Mouse (Mus musculus) retina, postnatal 7 days (tissue): ENCODE results near the gene Sh3pxd2a.
"Not testable (repeated sequence)": the region's sequence is repeated elsewhere in the genome, so short reads cannot be mapped to it uniquely, and the experiment has no call there.

Source experiments
- DNase-seq: peaks from one replicate; pipeline ENCODE4 v3.0.0-alpha.2; 2012; ENCODE audit warnings: low read depth, low spot score

The Sh3pxd2a gene

GRCm38 (mm10) chr19:47410301-47410700, 53.9 kb downstream of the Sh3pxd2a start:
- DNase-seq, result no peak

- DNase-seq, result no peak
Observed at GRCm38 (mm10) chr19:47409142-47409541, 55.1 kb downstream of the Sh3pxd2a start.

- no peak for DNase-seq
Observed at GRCm38 (mm10) chr19:47408656-47409055, 55.5 kb downstream of the Sh3pxd2a start.

GRCm38 (mm10) chr19:47407332-47407731, 56.9 kb downstream of the Sh3pxd2a start:
- no peak for DNase-seq

- no peak for DNase-seq
Observed at GRCm38 (mm10) chr19:47406524-47406923, 57.7 kb downstream of the Sh3pxd2a start.

GRCm38 (mm10) chr19:47405548-47405947, 58.7 kb downstream of the Sh3pxd2a start:
- DNase-seq, result no peak

GRCm38 (mm10) chr19:47403391-47404379, 60.5 kb downstream of the Sh3pxd2a start:
- no peak for DNase-seq

GRCm38 (mm10) chr19:47402976-47403375, 61.2 kb downstream of the Sh3pxd2a start:
- DNase-seq, result no peak

GRCm38 (mm10) chr19:47402544-47402943, 61.7 kb downstream of the Sh3pxd2a start:
- no peak for DNase-seq

- DNase-seq, result no peak
Observed at GRCm38 (mm10) chr19:47399709-47400108, 64.5 kb downstream of the Sh3pxd2a start.

- DNase-seq, result no peak
Observed at GRCm38 (mm10) chr19:47399029-47399428, 65.2 kb downstream of the Sh3pxd2a start.

GRCm38 (mm10) chr19:47397882-47398671, 66.1 kb downstream of the Sh3pxd2a start:
- no peak for DNase-seq

- DNase-seq, result no peak
Observed at GRCm38 (mm10) chr19:47395338-47395737, 68.9 kb downstream of the Sh3pxd2a start.

GRCm38 (mm10) chr19:47394781-47395180, 69.4 kb downstream of the Sh3pxd2a start:
- not testable (repeated sequence) for DNase-seq

GRCm38 (mm10) chr19:47390878-47391277, 73.3 kb downstream of the Sh3pxd2a start:
- DNase-seq, result no peak

GRCm38 (mm10) chr19:47387887-47388286, 76.3 kb downstream of the Sh3pxd2a start:
- DNase-seq, result no peak

- DNase-seq, result no peak
Observed at GRCm38 (mm10) chr19:47387395-47387794, 76.8 kb downstream of the Sh3pxd2a start.

- no peak for DNase-seq
Observed at GRCm38 (mm10) chr19:47385971-47386370, 78.2 kb downstream of the Sh3pxd2a start.

- DNase-seq, result no peak
Observed at GRCm38 (mm10) chr19:47384639-47385038, 79.6 kb downstream of the Sh3pxd2a start.

GRCm38 (mm10) chr19:47384036-47384435, 80.2 kb downstream of the Sh3pxd2a start:
- DNase-seq, result no peak

GRCm38 (mm10) chr19:47382268-47382667, 81.9 kb downstream of the Sh3pxd2a start:
- no peak for DNase-seq

GRCm38 (mm10) chr19:47381011-47381410, 83.2 kb downstream of the Sh3pxd2a start:
- no peak for DNase-seq
